Mouse (Mus musculus) right cerebral cortex, postnatal 14 days (tissue): ENCODE results near the gene Ptges.
A peak's percentile ranks its signal among the peaks of the same experiment; 100 is the strongest.
"Not testable (repeated sequence)": the region's sequence is repeated elsewhere in the genome, so short reads cannot be mapped to it uniquely, and the experiment has no call there.

ENCODE experiments used
- DNase-seq: peaks from one replicate; pipeline ENCODE4 v3.0.0; 2022

Gene Ptges

DNA sequence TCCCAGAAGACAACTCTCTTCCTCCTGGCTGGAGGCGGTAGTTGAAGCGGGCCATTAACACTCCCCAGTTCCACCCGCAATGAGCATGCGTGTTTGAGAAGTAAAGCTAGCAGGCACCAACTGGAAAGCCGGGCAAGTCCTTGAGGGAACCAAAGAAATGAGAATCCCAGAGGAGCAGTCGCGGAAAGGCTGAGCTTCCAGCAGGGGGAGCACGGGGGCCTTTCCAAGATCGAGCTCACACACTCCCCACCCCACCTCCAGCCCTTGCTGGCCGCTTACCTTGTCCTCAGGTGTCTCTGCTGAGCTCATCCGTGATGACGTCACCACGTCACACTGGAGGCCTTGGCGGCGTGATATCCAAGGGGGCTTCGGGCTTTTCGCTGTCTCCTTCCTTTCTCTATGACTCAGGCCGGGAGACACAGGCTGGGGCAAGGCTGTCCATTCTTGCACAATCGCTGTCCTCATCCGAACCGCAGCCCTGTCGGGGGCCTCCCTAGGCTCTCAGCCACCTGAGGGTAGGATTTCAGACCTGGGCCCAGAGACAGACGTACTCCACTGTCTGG lies at the start of gene Ptges:
Ptges (minus strand) TSS at position 381 of the 563 bp plus-strand sequence.
- peak; percentile 83 for DNase-seq

GRCm38 (mm10) chr2:30967352-30968327 lies 38.0 kb upstream of the Ptges start, which contains the start of gene Tor1a:
Tor1a (minus strand) TSS chr2:30967933.
- DNase-seq, result peak; percentile 91

DNA sequence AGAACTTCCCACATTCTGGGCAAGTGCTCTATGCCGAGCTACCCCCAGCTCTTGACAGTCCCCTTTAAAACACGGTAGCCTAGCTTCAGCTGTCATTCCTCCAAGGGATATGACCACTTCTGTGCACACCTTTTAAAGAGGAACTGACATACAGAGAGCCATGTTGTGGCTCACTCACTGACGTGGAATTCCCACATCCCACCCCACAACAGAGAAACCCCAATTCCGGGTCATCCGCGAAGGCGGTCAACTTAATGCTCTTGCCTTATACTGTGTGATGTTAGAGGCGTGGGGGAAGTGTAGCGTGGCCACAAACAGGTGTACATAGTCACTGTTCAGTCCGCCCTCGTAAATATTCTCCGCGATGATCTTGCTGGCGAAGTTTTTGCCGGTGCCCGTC lies 37.2 kb upstream of the Ptges start:
- no peak for DNase-seq

DNA sequence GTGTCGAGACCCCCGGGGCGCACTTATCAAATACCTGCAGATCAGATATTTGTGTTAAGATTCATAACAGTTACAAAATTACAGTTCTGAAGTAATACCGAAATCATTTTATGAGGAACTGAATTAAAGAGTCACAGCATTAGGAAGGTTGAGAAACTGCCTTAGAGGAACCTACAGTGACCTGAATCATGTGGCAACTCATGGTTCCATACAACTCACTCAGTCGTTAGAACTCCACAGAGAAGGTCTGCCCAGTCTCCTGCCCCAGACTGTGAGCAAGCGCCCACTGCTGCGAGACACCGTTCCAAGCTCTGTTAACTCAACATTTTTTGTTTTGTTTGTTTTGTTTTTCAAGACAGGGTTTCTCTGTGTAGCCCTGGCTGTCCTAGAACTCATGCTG lies 36.0 kb upstream of the Ptges start:
- DNase-seq, result no peak

GRCm38 (mm10) chr2:30962570-30963254 lies 33.0 kb upstream of the Ptges start:
- no peak for DNase-seq

DNA sequence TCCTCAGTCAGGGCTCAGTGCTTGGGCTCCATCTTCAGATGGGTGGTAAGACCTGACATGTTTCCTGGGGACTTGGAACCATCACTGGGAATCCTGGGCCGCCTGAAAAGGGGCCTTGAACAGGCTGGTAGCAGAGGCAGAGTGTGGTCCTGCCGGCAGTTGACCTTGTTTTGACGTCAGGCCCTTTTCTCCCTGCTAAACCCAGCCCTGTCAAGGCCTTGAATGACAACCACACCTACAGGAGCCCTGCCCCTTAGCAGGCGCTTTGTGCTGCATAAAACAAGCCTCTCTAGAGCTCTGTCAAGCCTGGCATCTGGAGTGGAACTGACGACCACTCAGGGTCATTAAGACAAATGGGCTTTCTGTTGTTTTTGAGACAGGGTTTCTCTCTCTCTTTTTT lies 30.2 kb upstream of the Ptges start:
- no peak for DNase-seq

DNA sequence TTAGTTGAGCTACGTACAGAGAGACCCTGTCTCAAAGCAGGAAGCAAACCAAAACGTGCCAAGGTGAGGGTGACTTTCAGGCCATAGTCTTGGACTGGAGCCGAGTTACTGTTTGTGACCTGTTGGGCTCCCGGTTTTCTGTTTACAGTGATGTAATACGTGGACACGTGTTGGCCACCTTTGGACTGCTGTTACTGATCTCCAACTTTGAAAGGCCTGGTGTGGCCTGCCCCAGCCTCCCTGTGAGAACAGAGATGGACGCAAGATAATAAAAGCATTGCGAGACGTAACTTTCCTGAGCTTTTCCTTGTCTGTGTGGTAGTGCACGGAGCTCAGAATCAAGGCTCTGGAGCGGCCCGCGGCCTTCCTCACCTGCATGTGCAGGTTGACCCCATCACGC lies 29.1 kb upstream of the Ptges start:
- DNase-seq, result no peak

DNA sequence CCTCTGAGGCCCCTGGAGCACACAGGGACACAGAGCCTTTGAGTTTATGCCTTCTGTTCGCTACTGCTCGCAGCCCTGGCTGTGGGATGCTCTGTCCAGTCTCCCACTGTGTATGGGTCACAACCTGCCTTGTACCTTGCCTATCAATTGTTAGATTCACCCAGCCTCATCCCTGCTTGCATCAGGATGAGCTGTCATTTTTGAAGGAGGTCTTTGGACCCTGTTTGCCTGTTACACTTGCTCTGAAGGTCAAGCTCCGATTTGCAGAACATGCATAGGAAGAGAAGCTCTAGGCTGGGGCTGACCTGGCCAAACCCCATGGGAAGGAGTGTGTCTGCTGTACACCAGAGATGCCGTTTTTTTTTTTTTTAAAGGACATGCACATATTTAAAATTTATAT lies 27.8 kb upstream of the Ptges start:
- DNase-seq, result no peak

DNA sequence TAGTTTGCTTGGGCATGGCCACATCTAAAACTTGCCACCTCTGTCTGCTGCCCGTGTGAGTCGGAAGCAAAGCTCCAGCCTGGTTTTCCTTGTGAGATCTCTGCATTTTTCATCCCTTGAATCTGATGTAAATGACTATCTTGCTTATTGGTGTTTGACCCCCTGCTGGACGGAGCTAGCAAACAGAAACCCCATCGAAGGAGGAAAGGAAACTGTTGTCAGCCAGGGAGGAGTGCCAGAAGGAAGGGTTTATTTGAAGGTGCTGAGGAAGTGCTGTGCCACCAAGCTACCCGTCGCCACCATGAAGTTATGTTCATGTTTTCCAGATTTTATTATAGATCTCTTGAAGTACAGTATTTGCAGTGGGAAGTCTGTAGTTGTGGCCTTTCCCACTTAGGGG lies 25.1 kb upstream of the Ptges start:
- DNase-seq, result no peak

- peak; percentile 86 for DNase-seq
These were observed 23.3 kb upstream of the Ptges start, which contains the start of gene Tor1b for GRCm38 (mm10) chr2:30952824-30953490. Tor1b (plus strand) TSS chr2:30952959.

- DNase-seq, result no peak
These were observed 22.8 kb upstream of the Ptges start for GRCm38 (mm10) chr2:30952457-30952823.

DNA sequence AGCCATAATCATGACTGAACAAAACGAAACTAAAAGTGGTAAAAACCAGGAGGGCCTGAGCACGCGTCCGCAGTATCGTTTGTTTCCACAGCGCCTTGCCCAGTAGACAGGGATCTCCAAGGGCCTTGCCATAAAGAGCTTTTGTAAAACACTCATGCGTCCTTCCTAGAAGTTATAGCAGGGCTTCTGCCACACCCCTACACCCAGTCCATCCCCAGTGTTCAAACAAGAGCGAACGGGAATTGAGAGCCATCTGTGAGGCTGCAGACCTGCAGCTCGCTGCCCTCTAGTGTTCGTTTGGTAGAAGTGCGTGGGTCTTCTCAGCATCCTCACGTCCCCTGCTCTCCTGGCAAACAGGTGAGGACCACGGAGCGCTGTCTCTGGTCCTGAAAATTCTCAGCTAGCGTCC lies 12.9 kb upstream of the Ptges start:
- peak; percentile 40 for DNase-seq

DNA sequence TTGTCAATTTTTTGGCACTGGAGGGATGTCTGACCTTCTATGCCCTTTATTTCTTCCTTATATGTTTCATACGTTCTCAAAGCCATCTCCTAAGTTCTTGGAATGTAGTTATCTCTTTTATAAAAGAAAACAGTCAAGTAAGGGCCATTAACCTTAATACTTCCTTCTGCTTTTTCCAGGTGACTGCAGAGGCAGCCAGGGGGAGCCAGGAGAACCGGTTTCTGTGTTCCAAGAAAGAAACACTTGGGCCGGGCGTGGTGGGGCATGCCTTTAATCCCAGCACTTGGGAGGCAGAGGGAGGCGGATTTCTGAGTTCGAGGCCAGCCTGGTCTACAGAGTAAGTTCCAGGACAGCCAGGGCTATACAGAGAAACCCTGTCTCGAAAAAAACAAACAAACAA lies 12.5 kb upstream of the Ptges start:
- not testable (repeated sequence) for DNase-seq

DNA sequence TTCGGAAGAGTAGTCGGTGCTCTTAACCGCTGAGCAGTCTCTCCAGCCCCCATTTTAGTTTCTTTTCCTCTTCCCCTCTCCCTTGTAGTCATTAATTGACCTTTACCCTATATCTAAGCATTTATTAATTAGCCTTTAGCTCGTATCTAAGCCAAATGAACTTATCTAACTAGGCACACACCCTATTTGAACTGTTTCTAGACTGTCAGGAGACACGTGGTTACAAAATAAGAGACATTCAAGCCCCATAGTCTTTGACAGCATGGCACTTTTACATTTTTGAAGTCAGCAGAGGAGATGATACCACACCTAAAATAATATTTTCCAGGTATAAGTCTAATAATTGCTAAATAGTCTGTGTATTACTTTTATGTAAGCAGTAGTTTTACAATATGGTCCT lies 11.9 kb upstream of the Ptges start:
- DNase-seq, result no peak

GRCm38 (mm10) chr2:30938574-30938991 lies 8.9 kb upstream of the Ptges start:
- no peak for DNase-seq

DNA sequence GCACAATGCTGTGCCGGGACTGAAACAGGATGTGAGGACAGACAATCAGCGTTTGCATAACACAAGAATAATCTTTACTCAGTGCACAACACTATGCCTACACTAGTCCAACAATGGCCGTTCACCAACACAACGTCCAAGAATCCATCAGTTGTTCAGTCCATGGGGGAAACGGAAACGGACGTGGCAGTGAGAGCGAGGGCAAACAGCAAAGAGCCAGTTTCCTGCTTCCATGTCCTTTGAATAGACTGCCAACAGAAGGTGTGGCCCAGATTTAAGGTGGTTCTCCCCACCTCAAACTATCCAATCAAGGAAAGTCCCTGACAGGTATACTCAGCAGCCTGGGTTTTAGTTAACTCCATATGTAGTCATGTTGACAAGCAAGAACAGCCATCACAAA lies 8.1 kb upstream of the Ptges start:
- no peak for DNase-seq

DNA sequence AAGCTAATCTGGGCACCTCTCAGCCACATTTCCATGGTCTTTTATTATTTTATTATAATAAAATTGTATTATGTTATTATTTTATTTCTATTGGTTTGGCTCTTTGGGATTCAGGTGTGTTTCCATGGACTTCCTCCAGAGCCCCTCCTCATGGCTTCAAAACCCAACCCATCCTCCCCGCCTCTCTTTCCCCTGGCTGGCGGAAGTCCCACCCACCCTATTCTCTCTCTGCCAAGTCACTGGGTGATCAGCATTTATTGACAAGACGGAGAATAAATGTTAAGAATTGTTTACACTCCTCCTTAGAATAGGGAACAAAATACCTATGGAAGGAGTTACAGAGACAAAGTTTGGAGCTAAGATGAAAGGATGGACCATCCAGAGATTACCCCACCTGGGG lies 7.1 kb upstream of the Ptges start:
- no peak for DNase-seq

DNA sequence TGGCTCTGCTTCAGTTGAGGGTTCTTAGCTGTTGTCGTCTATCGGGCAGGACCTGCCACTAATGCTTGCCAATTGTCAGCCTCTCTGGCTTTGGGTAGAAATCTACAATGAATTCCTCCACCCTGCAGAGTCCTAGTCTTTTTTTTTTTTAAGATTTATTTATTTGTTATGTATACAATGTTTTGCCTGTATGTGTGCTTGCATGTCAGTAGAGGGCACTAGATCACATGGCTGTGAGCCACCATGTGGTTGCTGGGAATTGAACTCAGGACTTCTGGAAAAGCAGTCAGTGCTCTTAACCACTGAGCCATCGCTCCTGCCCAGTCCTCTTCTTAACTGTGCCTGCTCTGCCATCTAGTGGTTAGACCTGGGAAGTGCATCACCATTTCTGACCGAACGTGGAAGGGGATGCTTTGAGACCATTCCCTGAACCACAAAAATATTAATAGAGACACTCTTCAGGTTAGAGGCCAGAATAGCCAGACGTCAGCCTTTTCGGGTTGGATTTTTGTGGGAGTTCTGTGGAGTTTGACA lies 4.3 kb upstream of the Ptges start:
- DNase-seq, result peak; percentile 65

GRCm38 (mm10) chr2:30933032-30933431 lies 3.4 kb upstream of the Ptges start:
- DNase-seq, result no peak

- DNase-seq, result no peak
These were observed 2.3 kb upstream of the Ptges start for GRCm38 (mm10) chr2:30931922-30932321.

DNA sequence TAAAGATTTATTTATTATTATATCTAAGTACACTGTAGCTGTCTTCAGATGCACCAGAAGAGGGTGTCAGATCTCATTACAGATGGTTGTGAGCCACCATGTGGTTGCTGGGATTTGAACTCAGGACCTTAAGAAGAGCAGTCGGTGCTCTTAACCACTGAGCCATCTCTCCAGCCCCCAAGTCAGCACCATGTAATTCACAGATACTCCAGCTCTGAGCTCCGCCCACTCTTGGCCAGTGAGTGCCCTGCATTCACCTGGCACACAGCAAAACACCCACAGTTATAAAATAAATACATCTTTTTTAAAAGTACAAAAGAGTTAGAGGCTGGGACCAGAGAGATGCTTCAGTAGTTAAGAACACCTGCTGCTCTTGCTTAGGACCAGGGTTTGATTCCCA lies 1.2 kb upstream of the Ptges start:
- not testable (repeated sequence) for DNase-seq

GRCm38 (mm10) chr2:30928893-30929482 lies 675 bp downstream of the Ptges start:
- DNase-seq, result no peak
